Mouse (Mus musculus): Measurements from ENCODE around the gene Cd36. TPM values are rescaled to one million over a fixed set of nuclear protein-coding genes. Genes with fewer than 3 reads are reported as not detected.
A peak's percentile ranks its signal among the peaks of the same experiment; 100 is the strongest.
"Not testable (repeated sequence)": the region's sequence is repeated elsewhere in the genome, so short reads cannot be mapped to it uniquely, and the experiment has no call there.

The Cd36 gene
- polyA plus RNA-seq (2015; fragmentation: Nextera tagmentation; extraction: Ambion mirVana) = 40.7 and 53.8 TPM in 2 replicates

DNA sequence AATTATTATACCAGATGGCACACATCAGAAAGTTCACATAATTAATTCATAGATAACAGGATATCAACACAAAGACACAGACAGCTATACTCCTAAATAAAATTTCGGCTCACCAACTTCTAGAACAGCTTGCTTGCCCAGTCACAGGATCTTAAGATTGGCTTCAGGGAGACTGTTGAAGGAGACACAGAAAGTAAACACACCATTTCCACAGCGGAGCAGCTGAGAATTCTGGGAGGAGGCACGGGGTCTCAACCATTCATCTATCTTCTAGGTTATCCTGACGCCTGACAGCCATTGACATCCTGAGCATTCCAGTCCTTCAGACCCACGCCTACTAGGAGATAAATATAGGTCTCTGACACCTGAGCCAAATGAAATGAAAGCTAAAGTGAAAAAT is at the start of gene Cd36:
Gene Cd36, minus strand, starts transcription at position 204 of the 400 bp plus-strand sequence.
- Histone ChIP-seq H3K4me3 (ENCODE audit: low read length) (no peak within 1 kb of the TSS), H3K36me3 (ENCODE audit: control insufficient read depth, insufficient read depth, low read length) (no peaks in the 10 kb centered on the region), H3K4me2 (ENCODE audit: low read depth, low read length) (peak within 1 kb of the TSS; percentile 12; the same call in 1 of the 2 replicates), H3K4me1 (replicated peaks; ENCODE audit: control insufficient read depth, insufficient read depth, low read length) (peaks cover 11% of the 10 kb centered on the region; the same call in 1 of the 2 replicates), H3K9ac (ENCODE audit: low read length) (no peak within 1 kb of the TSS), H3K27me3 (ENCODE audit: control insufficient read depth, insufficient read depth, low read depth, low read length) (no peaks in the 10 kb centered on the region), H3K9me3 (ENCODE audit: control insufficient read depth, low read length) (no peaks in the 10 kb centered on the region), H3K27ac (ENCODE audit: low read length) (peak within 1 kb of the TSS; percentile 14; the same call in 1 of the 2 replicates)
- ATAC-seq (ENCODE audit: low read depth) = peak; percentile 79
- 9% methylated on average over 5 of the region's 5 CpGs for WGBS

GRCm38 (mm10) chr5:17934501-17934900 is 45.9 kb upstream of the Cd36 start:
- Histone ChIP-seq H3K9ac (ENCODE audit: low read length) (no peak overlapping the region), H3K9me3 (ENCODE audit: control insufficient read depth, low read length) (no peaks in the 10 kb centered on the region), H3K4me1 (replicated peaks; ENCODE audit: control insufficient read depth, insufficient read depth, low read length) (no peaks in the 10 kb centered on the region), H3K27me3 (ENCODE audit: control insufficient read depth, insufficient read depth, low read depth, low read length) (no peaks in the 10 kb centered on the region), H3K4me2 (ENCODE audit: low read depth, low read length) (no peak overlapping the region), H3K4me3 (ENCODE audit: low read length) (no peak overlapping the region), H3K36me3 (ENCODE audit: control insufficient read depth, insufficient read depth, low read length) (no peaks in the 10 kb centered on the region), H3K27ac (ENCODE audit: low read length) (no peak overlapping the region)
- WGBS = 61% methylated on average over 1 of the region's 1 CpGs
- no peak for ATAC-seq (ENCODE audit: low read depth)

DNA sequence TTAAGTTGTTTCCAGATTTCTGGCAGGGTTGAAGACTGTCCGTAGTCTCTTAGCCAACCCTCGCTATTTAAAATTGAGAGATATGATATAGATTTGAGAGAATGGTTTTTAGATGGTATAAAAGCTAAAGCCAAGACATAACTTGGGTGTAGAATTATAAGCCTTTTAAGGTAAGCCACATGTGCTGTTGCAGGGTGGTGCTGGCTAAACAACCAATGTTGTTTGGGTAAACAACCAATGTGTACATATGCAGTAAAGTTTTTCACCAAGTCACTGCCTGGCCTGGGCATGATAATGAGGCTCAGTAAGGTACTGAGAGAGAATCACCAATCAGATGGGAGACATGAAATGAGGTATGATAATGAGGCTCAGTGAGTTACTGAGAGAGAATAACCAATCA is 43.0 kb upstream of the Cd36 start:
- not testable (repeated sequence) for H3K4me3 ChIP-seq (ENCODE audit: low read length); H3K4me1 ChIP-seq (replicated peaks; ENCODE audit: control insufficient read depth, insufficient read depth, low read length); H3K27ac ChIP-seq (ENCODE audit: low read length); H3K27me3 ChIP-seq (ENCODE audit: control insufficient read depth, insufficient read depth, low read depth, low read length); H3K9ac ChIP-seq (ENCODE audit: low read length); ATAC-seq (ENCODE audit: low read depth); H3K4me2 ChIP-seq (ENCODE audit: low read depth, low read length); H3K36me3 ChIP-seq (ENCODE audit: control insufficient read depth, insufficient read depth, low read length); H3K9me3 ChIP-seq (ENCODE audit: control insufficient read depth, low read length)
- WGBS = 96% methylated on average over 2 of the region's 2 CpGs

DNA sequence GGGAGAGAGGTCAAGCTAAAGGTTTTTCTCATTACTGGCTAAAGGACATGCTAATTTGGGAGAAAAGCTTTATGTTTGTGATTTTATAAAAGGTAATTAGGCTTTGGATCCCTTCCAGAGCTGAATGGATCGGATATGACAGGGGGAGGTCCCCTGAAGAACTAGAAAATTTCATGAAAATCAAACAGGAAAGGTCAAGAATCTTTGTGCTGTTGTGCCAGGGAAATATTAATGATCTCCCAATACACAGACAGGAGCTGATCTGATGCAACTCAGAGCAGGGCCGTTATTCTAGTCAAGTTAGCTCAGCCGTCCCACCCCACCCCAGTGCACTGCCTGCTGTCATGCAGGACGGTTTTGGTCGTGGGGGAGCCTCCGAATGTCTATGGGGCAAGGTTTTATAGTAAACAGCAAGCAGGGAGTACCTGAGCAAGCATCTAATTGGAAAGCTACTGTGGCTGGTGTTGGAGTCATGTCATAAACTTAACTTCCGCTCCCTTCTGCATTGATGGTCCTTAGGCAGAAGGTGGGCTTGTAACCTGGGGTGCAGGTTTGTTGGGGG is 40.5 kb upstream of the Cd36 start:
- H3K36me3 ChIP-seq (ENCODE audit: control insufficient read depth, insufficient read depth, low read length) = no peaks in the 10 kb centered on the region
- H3K4me3 ChIP-seq (ENCODE audit: low read length) = no peak overlapping the region
- H3K27ac ChIP-seq (ENCODE audit: low read length) = no peak overlapping the region
- no peak overlapping the region for H3K4me2 ChIP-seq (ENCODE audit: low read depth, low read length)
- no peaks in the 10 kb centered on the region for H3K9me3 ChIP-seq (ENCODE audit: control insufficient read depth, low read length)
- H3K27me3 ChIP-seq (ENCODE audit: control insufficient read depth, insufficient read depth, low read depth, low read length) = no peaks in the 10 kb centered on the region
- 0 out of 2 replicates have a peak, but pooled peaks have one; percentile 34 for ATAC-seq (ENCODE audit: low read depth)
- 54% methylated on average over 7 of the region's 7 CpGs for WGBS
- no peak overlapping the region for H3K9ac ChIP-seq (ENCODE audit: low read length)
- peaks cover 12% of the 10 kb centered on the region; the same call in 1 of the 2 replicates for H3K4me1 ChIP-seq (replicated peaks; ENCODE audit: control insufficient read depth, insufficient read depth, low read length)

DNA sequence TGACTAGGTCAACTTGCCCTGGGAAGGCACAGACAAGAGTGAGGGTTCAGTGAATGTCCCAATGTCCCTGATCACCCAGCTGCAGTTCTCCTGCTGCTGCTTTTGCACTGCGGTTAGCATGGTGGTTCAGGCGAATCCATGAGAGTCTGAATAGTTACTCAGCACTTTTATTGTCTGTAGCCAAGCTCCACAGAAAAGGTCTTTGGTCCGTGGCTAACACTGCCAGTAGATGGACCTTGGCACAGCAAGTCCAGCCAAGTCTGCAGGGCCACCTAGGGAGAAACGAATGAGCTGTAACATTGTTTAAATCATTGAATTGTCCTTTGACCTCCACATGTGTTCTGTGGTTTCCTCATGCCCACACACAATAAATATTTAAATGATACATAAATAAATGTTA is 39.9 kb upstream of the Cd36 start:
- Histone ChIP-seq H3K36me3 (ENCODE audit: control insufficient read depth, insufficient read depth, low read length) (no peaks in the 10 kb centered on the region), H3K9me3 (ENCODE audit: control insufficient read depth, low read length) (no peaks in the 10 kb centered on the region), H3K4me2 (ENCODE audit: low read depth, low read length) (no peak overlapping the region), H3K4me3 (ENCODE audit: low read length) (no peak overlapping the region), H3K9ac (ENCODE audit: low read length) (no peak overlapping the region), H3K27ac (ENCODE audit: low read length) (peak overlapping the region; percentile 31; the same call in 1 of the 2 replicates), H3K27me3 (ENCODE audit: control insufficient read depth, insufficient read depth, low read depth, low read length) (no peaks in the 10 kb centered on the region), H3K4me1 (replicated peaks; ENCODE audit: control insufficient read depth, insufficient read depth, low read length) (peaks cover 18% of the 10 kb centered on the region; the same call in 1 of the 2 replicates)
- peak; percentile 63 for ATAC-seq (ENCODE audit: low read depth)
- 33% methylated on average over 4 of the region's 4 CpGs for WGBS

- Histone ChIP-seq H3K9me3 (ENCODE audit: control insufficient read depth, low read length) (no peaks in the 10 kb centered on the region), H3K4me3 (ENCODE audit: low read length) (no peak overlapping the region), H3K4me1 (replicated peaks; ENCODE audit: control insufficient read depth, insufficient read depth, low read length) (peaks cover 18% of the 10 kb centered on the region; the same call in 1 of the 2 replicates), H3K9ac (ENCODE audit: low read length) (no peak overlapping the region), H3K4me2 (ENCODE audit: low read depth, low read length) (no peak overlapping the region), H3K36me3 (ENCODE audit: control insufficient read depth, insufficient read depth, low read length) (no peaks in the 10 kb centered on the region), H3K27ac (ENCODE audit: low read length) (peak overlapping the region; percentile 80), H3K27me3 (ENCODE audit: control insufficient read depth, insufficient read depth, low read depth, low read length) (no peaks in the 10 kb centered on the region)
- WGBS = 25% methylated on average over 2 of the region's 2 CpGs
- ATAC-seq (ENCODE audit: low read depth) = peak; percentile 88
These were observed 35.5 kb upstream of the Cd36 start for GRCm38 (mm10) chr5:17924085-17924518.

DNA sequence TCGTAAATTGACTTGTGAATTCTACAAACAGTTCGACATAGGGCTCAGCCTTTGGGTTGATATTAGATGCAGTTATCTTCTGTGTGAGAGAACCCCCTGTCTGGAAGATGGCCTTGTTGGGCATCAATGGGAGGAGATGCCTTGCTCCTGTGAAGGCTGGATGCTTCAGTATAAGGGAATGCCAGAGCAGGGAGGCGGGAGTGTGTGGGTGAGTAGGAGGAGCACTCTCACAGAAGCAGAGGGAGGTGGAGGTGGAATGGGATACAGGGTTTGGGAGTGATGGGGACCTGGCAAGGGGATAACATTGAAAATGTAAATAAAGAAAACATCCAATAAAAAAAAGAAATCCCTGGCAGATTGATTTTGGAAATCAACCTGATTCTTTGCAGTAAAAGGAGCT is 35.0 kb upstream of the Cd36 start:
- Histone ChIP-seq H3K9ac (ENCODE audit: low read length) (no peak overlapping the region), H3K4me2 (ENCODE audit: low read depth, low read length) (no peak overlapping the region), H3K4me1 (replicated peaks; ENCODE audit: control insufficient read depth, insufficient read depth, low read length) (peaks cover 18% of the 10 kb centered on the region; the same call in 1 of the 2 replicates), H3K4me3 (ENCODE audit: low read length) (no peak overlapping the region), H3K27me3 (ENCODE audit: control insufficient read depth, insufficient read depth, low read depth, low read length) (no peaks in the 10 kb centered on the region), H3K9me3 (ENCODE audit: control insufficient read depth, low read length) (no peaks in the 10 kb centered on the region), H3K36me3 (ENCODE audit: control insufficient read depth, insufficient read depth, low read length) (no peaks in the 10 kb centered on the region), H3K27ac (ENCODE audit: low read length) (peak overlapping the region; percentile 78)
- ATAC-seq (ENCODE audit: low read depth) = peak; percentile 34
- 74% methylated on average over 3 of the region's 3 CpGs for WGBS

GRCm38 (mm10) chr5:17918966-17919365 is 30.4 kb upstream of the Cd36 start:
- no peak for ATAC-seq (ENCODE audit: low read depth)
- H3K4me1 ChIP-seq (replicated peaks; ENCODE audit: control insufficient read depth, insufficient read depth, low read length) = peaks cover 5% of the 10 kb centered on the region; the same call in 1 of the 2 replicates
- WGBS = 56% methylated on average over 5 of the region's 5 CpGs
- no peak overlapping the region for H3K27ac ChIP-seq (ENCODE audit: low read length)
- H3K4me3 ChIP-seq (ENCODE audit: low read length) = no peak overlapping the region
- H3K27me3 ChIP-seq (ENCODE audit: control insufficient read depth, insufficient read depth, low read depth, low read length) = no peaks in the 10 kb centered on the region
- no peaks in the 10 kb centered on the region for H3K36me3 ChIP-seq (ENCODE audit: control insufficient read depth, insufficient read depth, low read length)
- H3K9me3 ChIP-seq (ENCODE audit: control insufficient read depth, low read length) = no peaks in the 10 kb centered on the region
- H3K9ac ChIP-seq (ENCODE audit: low read length) = no peak overlapping the region
- H3K4me2 ChIP-seq (ENCODE audit: low read depth, low read length) = no peak overlapping the region

GRCm38 (mm10) chr5:17904766-17905165 is 16.2 kb upstream of the Cd36 start:
- Histone ChIP-seq H3K27ac (ENCODE audit: low read length) (no peak overlapping the region), H3K4me2 (ENCODE audit: low read depth, low read length) (no peak overlapping the region), H3K9me3 (ENCODE audit: control insufficient read depth, low read length) (no peaks in the 10 kb centered on the region), H3K9ac (ENCODE audit: low read length) (no peak overlapping the region), H3K4me3 (ENCODE audit: low read length) (no peak overlapping the region), H3K27me3 (ENCODE audit: control insufficient read depth, insufficient read depth, low read depth, low read length) (no peaks in the 10 kb centered on the region), H3K36me3 (ENCODE audit: control insufficient read depth, insufficient read depth, low read length) (no peaks in the 10 kb centered on the region), H3K4me1 (replicated peaks; ENCODE audit: control insufficient read depth, insufficient read depth, low read length) (no peaks in the 10 kb centered on the region)
- 41% methylated on average over 7 of the region's 7 CpGs for WGBS
- no peak for ATAC-seq (ENCODE audit: low read depth)
